Mouse (Mus musculus) NIH3T3 (cell line): ENCODE measurements around the gene Pou4f2.

ENCODE experiments used
- DNase-seq: peaks from one replicate; pipeline ENCODE4 v3.0.0-alpha.2; 2012; ENCODE audit warnings: low read depth

Gene Pou4f2

GRCm38 (mm10) chr8:78436071-78436651 lies at the start of gene Pou4f2:
TSS of gene Pou4f2 (minus strand) at chr8:78436645.
- DNase-seq = no peak

GRCm38 (mm10) chr8:78477051-78477829 lies 40.8 kb upstream of the Pou4f2 start:
- DNase-seq = peak; percentile 54

- DNase-seq = peak; percentile 58
These were observed 31.4 kb upstream of the Pou4f2 start for GRCm38 (mm10) chr8:78467889-78468288.

- peak; percentile 70 for DNase-seq
These were observed 27.5 kb upstream of the Pou4f2 start for GRCm38 (mm10) chr8:78463941-78464340.

- DNase-seq = no peak
These were observed 20.0 kb upstream of the Pou4f2 start for GRCm38 (mm10) chr8:78456441-78456840.

- peak; percentile 68 for DNase-seq
These were observed 6.3 kb upstream of the Pou4f2 start for GRCm38 (mm10) chr8:78442781-78443180.

- DNase-seq = peak; percentile 83
These were observed 1.7 kb upstream of the Pou4f2 start for GRCm38 (mm10) chr8:78438121-78438520.

- no peak for DNase-seq
These were observed 948 bp upstream of the Pou4f2 start for GRCm38 (mm10) chr8:78437140-78438045.

GRCm38 (mm10) chr8:78436661-78437060 lies 216 bp upstream of the Pou4f2 start:
- DNase-seq = no peak

- DNase-seq = no peak
These were observed 853 bp downstream of the Pou4f2 start for GRCm38 (mm10) chr8:78435624-78435960.

- DNase-seq = no peak
These were observed 1.4 kb downstream of the Pou4f2 start for GRCm38 (mm10) chr8:78434823-78435623.

GRCm38 (mm10) chr8:78434340-78434739 lies 2.1 kb downstream of the Pou4f2 start:
- no peak for DNase-seq

- no peak for DNase-seq
These were observed 3.1 kb downstream of the Pou4f2 start for GRCm38 (mm10) chr8:78433318-78433717.

GRCm38 (mm10) chr8:78432451-78432850 lies 4.0 kb downstream of the Pou4f2 start:
- DNase-seq = no peak

- peak; percentile 78 for DNase-seq
These were observed 5.1 kb downstream of the Pou4f2 start for GRCm38 (mm10) chr8:78431356-78431755.

- no peak for DNase-seq
These were observed 8.3 kb downstream of the Pou4f2 start for GRCm38 (mm10) chr8:78428148-78428547.

GRCm38 (mm10) chr8:78427769-78428130 lies 8.7 kb downstream of the Pou4f2 start:
- no peak for DNase-seq

- no peak for DNase-seq
These were observed 9.3 kb downstream of the Pou4f2 start for GRCm38 (mm10) chr8:78426875-78427768.

- DNase-seq = no peak
These were observed 10.0 kb downstream of the Pou4f2 start for GRCm38 (mm10) chr8:78426455-78426854.

GRCm38 (mm10) chr8:78423937-78424336 lies 12.5 kb downstream of the Pou4f2 start:
- DNase-seq = no peak

GRCm38 (mm10) chr8:78420101-78420503 lies 16.3 kb downstream of the Pou4f2 start:
- DNase-seq = no peak
